Mouse (Mus musculus) kidney, adult 2 months (tissue): ENCODE measurements around the gene Apobec4.

Experiments
- CTCF ChIP-seq: fragments of 200-500 bp; conservative IDR thresholded peaks from 2 replicates; pipeline ENCODE4 v1.5.1; 2011; ENCODE audit warnings: low read depth, mild to moderate bottlenecking, control low read depth, low read length, moderate library complexity, mixed read lengths; ENCODE audit not compliant: insufficient read depth, insufficient read length
- POLR2A ChIP-seq: fragments of 200-500 bp; IDR thresholded peaks from one replicate; pipeline ENCODE4 v1.6.1; 2011; ENCODE audit warnings: low read depth, low read length, control low read depth

- peak; percentile 79 for TF ChIP-seq CTCF
- no peak for TF ChIP-seq POLR2A
Observed at GRCm38 (mm10) chr1:152746426-152746825, 3.9 kb upstream of the Apobec4 start.
